Comparison of ENCODE assay signal across 8 mouse cellular contexts in genomic region chr13:95638894-95639293, GRCm38 (mm10). TPM values are rescaled to one million over a fixed set of nuclear protein-coding genes. Genes with fewer than 3 reads are reported as not detected.
A peak's percentile ranks its signal among the peaks of the same experiment; 100 is the strongest.
DNase-seq lines count a peak whose midpoint lies in the region; ATAC-seq lines count a peak whose summit lies in the region.

No protein-coding gene starts in this region.

- H3K9ac ChIP-seq in heart, embryonic 11.5 days (ENCODE audit: low read depth, low read length), result no peak overlapping the region; the same call in 1 of the 2 replicates
- no peak overlapping the region for H3K9ac ChIP-seq in forebrain, embryonic 16.5 days (replicated peaks; ENCODE audit: low read depth, low read length)
- H3K9ac ChIP-seq in kidney, embryonic 15.5 days, result no peak overlapping the region

- 8% methylated on average over 5 of the region's 5 CpGs for WGBS in heart, embryonic 11.5 days (ENCODE audit: insufficient replicate concordance)
- 32% methylated on average over 5 of the region's 5 CpGs for WGBS in forebrain, embryonic 16.5 days
- WGBS in kidney, embryonic 15.5 days, result 19% methylated on average over 5 of the region's 5 CpGs

- H3K27me3 ChIP-seq in heart, embryonic 11.5 days (ENCODE audit: control insufficient read depth, insufficient read depth, low read length), result no peaks in the 10 kb centered on the region
- no peaks in the 10 kb centered on the region for H3K27me3 ChIP-seq in forebrain, embryonic 16.5 days (replicated peaks; ENCODE audit: control insufficient read depth, insufficient read depth, low read length)
- no peaks in the 10 kb centered on the region for H3K27me3 ChIP-seq in kidney, embryonic 15.5 days

- ATAC-seq in heart, embryonic 11.5 days (replicated peaks; ENCODE audit: insufficient number of reproducible peaks, low FRiP score, low TSS enrichment), result peak; percentile 56; the same call in 1 of the 2 replicates
- 0 out of 2 replicates have a peak, but pooled peaks have one; percentile 47 for ATAC-seq in forebrain, embryonic 16.5 days
- ATAC-seq in kidney, embryonic 15.5 days (replicated peaks; ENCODE audit: low FRiP score), result peak; percentile 49

- no peaks in the 10 kb centered on the region for H3K36me3 ChIP-seq in heart, embryonic 11.5 days (ENCODE audit: control insufficient read depth, insufficient read depth, low read length)
- H3K36me3 ChIP-seq in forebrain, embryonic 16.5 days (ENCODE audit: control insufficient read depth, insufficient read depth), result no peaks in the 10 kb centered on the region
- no peaks in the 10 kb centered on the region for H3K36me3 ChIP-seq in kidney, embryonic 15.5 days

- DNase-seq in heart, postnatal 25 days (ENCODE audit: low spot score), result no peak
- peak; percentile 42 for DNase-seq in lung, postnatal 14 days
- no peak for DNase-seq in ovary, postnatal 14 days (ENCODE audit: low spot score)
- no peak for DNase-seq in layer of hippocampus, postnatal 25 days (ENCODE audit: extremely low spot score in 1 of 2, low spot score in 1 of 2)
- DNase-seq in c-Kit-positive CD71-positive TER-119-positive erythroid progenitor cells, embryonic 14.5 days (ENCODE audit: low spot score), result no peak

- H3K4me2 ChIP-seq in heart, embryonic 11.5 days, result no peak overlapping the region
- H3K4me2 ChIP-seq in forebrain, embryonic 16.5 days (ENCODE audit: low read length), result no peak overlapping the region
- H3K4me2 ChIP-seq in kidney, embryonic 15.5 days, result no peak overlapping the region

- H3K27ac ChIP-seq in heart, embryonic 11.5 days (ENCODE audit: low read depth, low read length), result peak overlapping the region; percentile 86
- no peak overlapping the region for H3K27ac ChIP-seq in forebrain, embryonic 16.5 days (ENCODE audit: low read length)
- H3K27ac ChIP-seq in kidney, embryonic 15.5 days, result peak overlapping the region; percentile 79

- peaks cover 36% of the 10 kb centered on the region for H3K4me1 ChIP-seq in heart, embryonic 11.5 days (ENCODE audit: control insufficient read depth, insufficient read depth, low read length)
- H3K4me1 ChIP-seq in forebrain, embryonic 16.5 days (replicated peaks; ENCODE audit: control insufficient read depth, insufficient read depth, low read length), result peaks cover 13% of the 10 kb centered on the region
- peaks cover 39% of the 10 kb centered on the region for H3K4me1 ChIP-seq in kidney, embryonic 15.5 days

- intact Hi-C loops in heart, postnatal 25 days (cut with DNase I), result no loop called here

- no peaks in the 10 kb centered on the region for H3K9me3 ChIP-seq in heart, embryonic 11.5 days (replicated peaks; ENCODE audit: control insufficient read depth, low read length)
- H3K9me3 ChIP-seq in forebrain, embryonic 16.5 days (ENCODE audit: control insufficient read depth, low read length), result no peaks in the 10 kb centered on the region
- H3K9me3 ChIP-seq in kidney, embryonic 15.5 days (replicated peaks), result no peaks in the 10 kb centered on the region

- H3K4me3 ChIP-seq in heart, embryonic 11.5 days (ENCODE audit: low read depth, low read length), result no peak overlapping the region
- H3K4me3 ChIP-seq in forebrain, embryonic 16.5 days (replicated peaks; ENCODE audit: low read length), result no peak overlapping the region
- no peak overlapping the region for H3K4me3 ChIP-seq in kidney, embryonic 15.5 days (replicated peaks)

RNA-seq across cellular contexts. Expression of gene F2r, which starts 20.6 kb away (rescaled TPM):
- 171 and 195 TPM in 2 replicates for polyA plus RNA-seq in heart, embryonic 11.5 days (2014; fragmentation: Nextera tagmentation; extraction: Ambion mirVana)
- 10 to 100 TPM; 21.6 to 23.1 TPM for total RNA-seq in heart, postnatal 25 days (2021)
- 68.7 and 85.1 TPM in 2 replicates for polyA plus RNA-seq in forebrain, embryonic 16.5 days (2015; fragmentation: Nextera tagmentation; extraction: Ambion mirVana)
- polyA plus RNA-seq in kidney, embryonic 15.5 days (2015; fragmentation: Nextera tagmentation; extraction: Ambion mirVana), result 126 TPM in 2 replicates
- 1 to 10 TPM; 5.4 to 5.8 TPM for total RNA-seq in layer of hippocampus, postnatal 25 days (2021)

RNA-seq across cellular contexts. Expression of gene F2rl2, which starts 57.8 kb away (rescaled TPM):
- polyA plus RNA-seq in heart, embryonic 11.5 days (2014; fragmentation: Nextera tagmentation; extraction: Ambion mirVana), result 4.0 and 4.1 TPM in 2 replicates
- under 1 TPM in 1 of 2 experiments, not detected in 1; 0.14 TPM for total RNA-seq in heart, postnatal 25 days (2021)
- polyA plus RNA-seq in forebrain, embryonic 16.5 days (2015; fragmentation: Nextera tagmentation; extraction: Ambion mirVana), result 0.24 and 0.35 TPM in 2 replicates
- 0.30 and 0.52 TPM in 2 replicates for polyA plus RNA-seq in kidney, embryonic 15.5 days (2015; fragmentation: Nextera tagmentation; extraction: Ambion mirVana)
- total RNA-seq in layer of hippocampus, postnatal 25 days (2021), result under 1 TPM; 0.27 to 0.47 TPM
